Mouse (Mus musculus) CD4-positive, CD25-positive, alpha-beta regulatory T cell (primary cell): ENCODE data around the gene Cdh11. TPM values are rescaled to one million over a fixed set of nuclear protein-coding genes. Genes with fewer than 3 reads are reported as not detected.

Experiments used
- polyA plus RNA-seq: library from polyadenylated mRNA; unstranded; fragments of 100-300 nt; shearing (Covaris generic); gene quantifications from one replicate; pipeline ENCODE4 v1.2.1, GENCODE M21; 2017

Gene Cdh11
- 0.26 TPM for polyA plus RNA-seq

GRCm38 (mm10) chr8:102785592-102786416 lies at the start of gene Cdh11:
Cdh11 (minus strand) TSS chr8:102785642.

